Mouse (Mus musculus) activated CD4-positive, CD25-positive, alpha-beta regulatory T cell, adult 9 weeks (primary cell): ENCODE data around the gene Paqr9. TPM values are rescaled to one million over a fixed set of nuclear protein-coding genes. Genes with fewer than 3 reads are reported as not detected.

Experiments
- polyA plus RNA-seq: library from polyadenylated mRNA; unstranded; fragments of 100-300 nt; shearing (Covaris generic); gene quantifications from one replicate; pipeline ENCODE4 v1.2.1, GENCODE M21; 2017

Gene Paqr9
- 0.04 TPM for polyA plus RNA-seq

GRCm38 (mm10) chr9:95559059-95559935 lies at the start of gene Paqr9:
Gene Paqr9, plus strand, starts transcription at chr9:95559657.

GRCm38 (mm10) chr9:95511472-95512330 lies 47.8 kb upstream of the Paqr9 start, which contains the start of gene U2surp:
Gene U2surp, minus strand, starts transcription at chr9:95511996.

Other genes starting within 250 kb of the Paqr9 start
- gene Chst2, start 152.9 kb upstream of the Paqr9 start, polyA plus RNA-seq = 0.78 TPM
- gene U2surp, start 47.7 kb upstream of the Paqr9 start, polyA plus RNA-seq = 179 TPM
- gene Pcolce2, start 77.9 kb downstream of the Paqr9 start, polyA plus RNA-seq = 0.06 TPM
- 0.15 TPM for gene Trpc1, start 190.7 kb downstream of the Paqr9 start, polyA plus RNA-seq